Mouse (Mus musculus): ENCODE results near the gene Sipa1l2.

DNA sequence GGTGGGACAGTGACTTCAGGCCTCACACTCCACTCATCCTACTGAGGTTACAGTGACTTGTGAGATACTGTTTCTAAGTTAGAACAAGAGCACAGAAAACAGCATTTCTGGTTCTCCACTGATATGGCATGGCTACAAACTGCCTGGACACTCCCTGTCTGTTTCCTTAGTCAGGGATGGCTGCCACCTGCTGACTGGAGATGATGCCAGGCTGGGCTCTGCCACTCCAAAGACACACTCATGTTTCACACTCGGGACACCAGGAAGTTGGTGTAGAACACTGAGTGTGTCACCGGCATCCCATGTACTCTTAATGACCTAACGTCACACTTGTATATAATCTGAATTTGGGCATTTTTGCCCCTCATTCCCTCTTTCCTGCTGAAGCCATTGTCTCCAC is 22.3 kb downstream of the Sipa1l2 start:
- no peak for TF ChIP-seq CTCF (IDR thresholded peaks at IDR 0.05; ENCODE audit: low read depth)
- no peak for TF ChIP-seq EP300 (IDR thresholded peaks at IDR 0.05; ENCODE audit: low read depth)
